Mouse (Mus musculus) stomach, embryonic 14.5 days (tissue): ENCODE measurements around the gene Bzw1. TPM values are rescaled to one million over a fixed set of nuclear protein-coding genes. Genes with fewer than 3 reads are reported as not detected.
A peak's percentile ranks its signal among the peaks of the same experiment; 100 is the strongest.

Experiments
- ATAC-seq: fragments of 200-750 bp; cut with Nextera tagmentation; 2 replicates; pipeline ENCODE4 v1.8.0; 2017; ENCODE audit warnings: low read depth, moderate TSS enrichment; ENCODE audit not compliant: insufficient number of reproducible peaks, insufficient read depth, low FRiP score
- H3K27ac ChIP-seq: fragments of 300-500 bp; sonication (generic); 2 replicates; pipeline ENCODE4 v1.5.1; 2014; ENCODE audit warnings: mild to moderate bottlenecking, low read length, moderate library complexity, mixed read lengths
- H3K27me3 ChIP-seq: fragments of 300-500 bp; sonication (generic); 2 replicates; pipeline ENCODE4 v1.6.1; 2014; ENCODE audit warnings: low read length, control low read depth, mixed read lengths; ENCODE audit not compliant: control insufficient read depth, insufficient read depth
- H3K36me3 ChIP-seq: fragments of 300-500 bp; sonication (generic); 2 replicates; pipeline ENCODE4 v1.6.1; 2014; ENCODE audit warnings: mild to moderate bottlenecking, control low read depth, low read length, moderate library complexity, mixed read lengths; ENCODE audit not compliant: control insufficient read depth, insufficient read depth
- H3K4me1 ChIP-seq: fragments of 300-500 bp; sonication (generic); 2 replicates; pipeline ENCODE4 v1.6.1; 2014; ENCODE audit warnings: low read length, control low read depth, mixed read lengths; ENCODE audit not compliant: control insufficient read depth, insufficient read depth
- H3K4me2 ChIP-seq: fragments of 300-500 bp; sonication (generic); replicated peaks from 2 replicates; pipeline ENCODE4 v1.6.1; 2014; ENCODE audit warnings: low read depth, low read length, control low read depth
- H3K4me3 ChIP-seq: fragments of 300-500 bp; sonication (generic); 2 replicates; pipeline ENCODE4 v1.5.1; 2014; ENCODE audit warnings: low read depth, low read length, control low read depth
- H3K9ac ChIP-seq: fragments of 300-500 bp; sonication (generic); replicated peaks from 2 replicates; pipeline ENCODE4 v1.6.1; 2014; ENCODE audit warnings: low read depth, mild to moderate bottlenecking, control low read depth, low read length, moderate library complexity, mixed read lengths
- H3K9me3 ChIP-seq: fragments of 300-500 bp; sonication (generic); 2 replicates; pipeline ENCODE4 v1.6.1; 2016; ENCODE audit warnings: low read depth, low read length, control low read depth; ENCODE audit not compliant: control insufficient read depth
- WGBS: fragments of 180-500 bp; shearing (Covaris S2); extraction: QIAGEN DNeasy Blood & Tissue Kit; methylation state at CpG from one replicate; pipeline ENCODE4 v1.1.7; 2014; 5-methylcytosine and 5-hydroxymethylcytosine counted together
- polyA plus RNA-seq: library from polyadenylated mRNA; unstranded; fragments of >200 nt; fragmentation: Nextera tagmentation; extraction: Ambion mirVana; gene quantifications from 2 replicates; pipeline ENCODE4 v1.2.1, GENCODE M21; 2014

Bzw1 gene
- 362 and 409 TPM in 2 replicates for polyA plus RNA-seq

GRCm38 (mm10) chr1:58392652-58393283, at the start of gene Bzw1:
Gene Bzw1, plus strand, starts transcription at chr1:58392898.
- Histone ChIP-seq H3K9me3 (no peaks in the 10 kb centered on the region), H3K9ac (peak within 1 kb of the TSS; percentile 98), H3K4me1 (peaks cover 16% of the 10 kb centered on the region), H3K27me3 (no peaks in the 10 kb centered on the region), H3K36me3 (peaks cover 30% of the 10 kb centered on the region), H3K4me3 (peak within 1 kb of the TSS; percentile 89), H3K4me2 (peak within 1 kb of the TSS; percentile 78), H3K27ac (peak within 1 kb of the TSS; percentile 99)
- peak; percentile 97 for ATAC-seq
- under 1% methylated on average over 35 of the region's 61 CpGs for WGBS

- Histone ChIP-seq H3K27me3 (no peaks in the 10 kb centered on the region), H3K36me3 (no peaks in the 10 kb centered on the region), H3K27ac (no peak overlapping the region), H3K4me3 (no peak overlapping the region), H3K9me3 (no peaks in the 10 kb centered on the region), H3K9ac (no peak overlapping the region), H3K4me2 (no peak overlapping the region), H3K4me1 (no peaks in the 10 kb centered on the region)
- ATAC-seq, result no peak
- WGBS, result 83% methylated on average over 4 of the region's 4 CpGs
Observed at GRCm38 (mm10) chr1:58343861-58344260, 48.8 kb upstream of the Bzw1 start.

DNA sequence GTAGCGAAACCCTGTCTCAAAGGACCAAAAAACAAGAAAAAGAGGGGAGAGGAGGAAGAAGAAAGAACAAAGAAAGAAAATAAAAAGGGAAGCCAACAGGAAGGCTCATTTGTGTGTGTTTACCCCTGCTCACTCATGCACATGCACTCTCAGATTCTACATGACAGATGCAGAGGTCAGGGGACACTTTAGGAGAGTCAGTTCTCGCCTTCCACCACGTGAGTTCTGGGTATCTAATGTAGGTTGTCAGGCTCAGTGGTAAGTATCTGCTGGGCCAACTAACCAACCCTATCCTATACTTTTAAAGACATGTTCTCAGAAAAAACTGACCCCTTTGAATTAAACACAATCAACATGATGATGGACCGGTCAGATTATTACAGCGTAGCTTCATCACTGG, 48.1 kb upstream of the Bzw1 start:
- WGBS, result 80% methylated on average over 5 of the region's 5 CpGs

GRCm38 (mm10) chr1:58346159-58346558, 46.5 kb upstream of the Bzw1 start:
- no peak for ATAC-seq
- H3K9me3 ChIP-seq, result no peaks in the 10 kb centered on the region
- no peak overlapping the region for H3K27ac ChIP-seq
- no peak overlapping the region for H3K4me2 ChIP-seq
- WGBS, result 52% methylated on average over 14 of the region's 14 CpGs
- H3K4me3 ChIP-seq, result no peak overlapping the region
- no peaks in the 10 kb centered on the region for H3K36me3 ChIP-seq
- no peaks in the 10 kb centered on the region for H3K4me1 ChIP-seq
- H3K9ac ChIP-seq, result no peak overlapping the region
- no peaks in the 10 kb centered on the region for H3K27me3 ChIP-seq

More for the DNA sequence above, 48.1 kb upstream of the Bzw1 start:
- Histone ChIP-seq H3K4me2 (no peak overlapping the region), H3K27me3 (no peaks in the 10 kb centered on the region), H3K9ac (no peak overlapping the region), H3K4me1 (no peaks in the 10 kb centered on the region), H3K9me3 (no peaks in the 10 kb centered on the region), H3K4me3 (no peak overlapping the region), H3K27ac (no peak overlapping the region), H3K36me3 (no peaks in the 10 kb centered on the region)
- ATAC-seq, result no peak

- Histone ChIP-seq H3K27me3 (no peaks in the 10 kb centered on the region), H3K4me1 (no peaks in the 10 kb centered on the region), H3K27ac (no peak overlapping the region), H3K4me2 (no peak overlapping the region), H3K36me3 (no peaks in the 10 kb centered on the region), H3K9ac (no peak overlapping the region), H3K4me3 (no peak overlapping the region), H3K9me3 (no peaks in the 10 kb centered on the region)
- WGBS, result 68% methylated on average over 6 of the region's 6 CpGs
- ATAC-seq, result no peak
Observed at GRCm38 (mm10) chr1:58348712-58349111, 44.0 kb upstream of the Bzw1 start.

GRCm38 (mm10) chr1:58353238-58353893, 39.3 kb upstream of the Bzw1 start:
- Histone ChIP-seq H3K4me1 (no peaks in the 10 kb centered on the region), H3K9ac (no peak overlapping the region), H3K9me3 (no peaks in the 10 kb centered on the region), H3K4me3 (no peak overlapping the region), H3K27ac (peak overlapping the region; percentile 30; the same call in 1 of the 2 replicates), H3K27me3 (no peaks in the 10 kb centered on the region), H3K36me3 (no peaks in the 10 kb centered on the region), H3K4me2 (no peak overlapping the region)
- peak; percentile 89 for ATAC-seq
- WGBS, result 36% methylated on average over 4 of the region's 4 CpGs

DNA sequence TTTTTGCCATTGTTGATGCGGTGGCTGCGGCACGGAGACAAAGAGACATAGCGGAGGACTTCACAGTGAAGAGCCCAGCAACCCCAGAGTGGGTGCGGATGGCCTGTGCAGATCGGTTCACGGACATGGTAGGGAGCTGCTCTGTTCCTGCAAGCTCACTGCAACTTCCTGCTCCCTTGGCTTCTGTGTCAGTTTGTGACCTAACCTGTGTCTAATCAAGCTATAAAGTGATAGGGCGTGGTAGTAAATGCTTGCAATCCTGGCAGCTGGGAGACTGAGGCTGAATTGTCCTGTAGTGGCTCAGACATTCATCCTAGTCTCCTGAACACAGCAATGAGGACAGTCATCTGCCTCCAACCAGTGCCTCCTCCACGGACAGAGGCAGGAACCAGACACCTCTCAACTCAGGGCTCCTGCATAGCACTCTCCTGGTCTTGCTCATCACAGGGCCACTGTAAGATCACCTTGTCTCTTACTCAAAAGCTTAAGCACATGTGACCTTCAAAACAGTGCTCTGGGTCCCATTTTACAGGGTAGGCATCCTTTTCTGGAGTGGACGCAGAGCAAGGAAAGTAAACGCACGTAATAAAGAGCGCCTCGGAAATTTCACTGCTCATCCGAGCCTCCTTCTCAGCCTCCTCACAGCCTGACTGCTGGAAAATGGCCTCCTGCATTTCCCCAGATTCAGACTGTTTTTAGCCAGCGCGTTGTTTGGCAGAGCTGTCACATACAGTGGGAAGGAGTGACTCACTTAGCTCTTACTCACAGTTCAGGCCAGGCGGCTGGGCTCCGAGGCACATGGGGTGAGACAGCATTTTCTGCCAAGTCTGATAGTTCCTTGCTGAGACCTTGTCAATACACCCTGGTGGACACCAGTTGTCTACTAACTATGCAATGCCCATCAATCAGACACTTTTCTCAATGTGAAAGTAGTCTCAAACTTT, 33.5 kb upstream of the Bzw1 start:
- no peak overlapping the region for H3K4me2 ChIP-seq
- ATAC-seq, result no peak
- no peaks in the 10 kb centered on the region for H3K27me3 ChIP-seq
- 76% methylated on average over 19 of the region's 19 CpGs for WGBS
- no peak overlapping the region for H3K27ac ChIP-seq
- H3K9ac ChIP-seq, result no peak overlapping the region
- no peak overlapping the region for H3K4me3 ChIP-seq
- H3K36me3 ChIP-seq, result no peaks in the 10 kb centered on the region
- H3K9me3 ChIP-seq, result no peaks in the 10 kb centered on the region
- H3K4me1 ChIP-seq, result no peaks in the 10 kb centered on the region

- WGBS, result 50% methylated on average over 4 of the region's 4 CpGs
- no peak overlapping the region for H3K9ac ChIP-seq
- H3K4me1 ChIP-seq, result no peaks in the 10 kb centered on the region
- no peak overlapping the region for H3K27ac ChIP-seq
- no peak overlapping the region for H3K4me2 ChIP-seq
- H3K27me3 ChIP-seq, result no peaks in the 10 kb centered on the region
- no peak for ATAC-seq
- H3K36me3 ChIP-seq, result no peaks in the 10 kb centered on the region
- no peaks in the 10 kb centered on the region for H3K9me3 ChIP-seq
- H3K4me3 ChIP-seq, result no peak overlapping the region
Observed at GRCm38 (mm10) chr1:58362296-58362695, 30.4 kb upstream of the Bzw1 start.
